Mouse (Mus musculus): ENCODE results near the gene Kcnk4.

Gene Kcnk4

GRCm38 (mm10) chr19:6951994-6952711 is 17.8 kb upstream of the Kcnk4 start:
- Histone ChIP-seq H3K9me3 (ENCODE audit: low read length) (no peaks in the 10 kb centered on the region), H3K4me3 (replicated peaks; ENCODE audit: low read length) (peak overlapping the region; percentile 88), H3K36me3 (ENCODE audit: insufficient read depth, low read length) (peaks cover 56% of the 10 kb centered on the region), H3K27me3 (ENCODE audit: insufficient read depth, low read length) (no peaks in the 10 kb centered on the region), H3K4me1 (replicated peaks; ENCODE audit: low read depth, low read length) (peaks cover 85% of the 10 kb centered on the region)
- TF ChIP-seq NANOG (IDR thresholded peaks at IDR 0.05; ENCODE audit: borderline replicate concordance, low read length) = no peak
- no peak for TF ChIP-seq POU5F1 (IDR thresholded peaks at IDR 0.05; ENCODE audit: borderline replicate concordance, low read length)
- no peak for TF ChIP-seq CTCF (conservative IDR thresholded peaks at IDR 0.05; ENCODE audit: low read length)

GRCm38 (mm10) chr19:6951381-6951968 is 17.2 kb upstream of the Kcnk4 start:
- TF ChIP-seq POU5F1 (IDR thresholded peaks at IDR 0.05; ENCODE audit: borderline replicate concordance, low read length) = no peak
- TF ChIP-seq NANOG (IDR thresholded peaks at IDR 0.05; ENCODE audit: borderline replicate concordance, low read length) = no peak
- TF ChIP-seq CTCF (conservative IDR thresholded peaks at IDR 0.05; ENCODE audit: low read length) = no peak
- peaks cover 49% of the 10 kb centered on the region for H3K36me3 ChIP-seq (ENCODE audit: insufficient read depth, low read length)
- peaks cover 85% of the 10 kb centered on the region for H3K4me1 ChIP-seq (replicated peaks; ENCODE audit: low read depth, low read length)

GRCm38 (mm10) chr19:6950613-6951153 is 16.4 kb upstream of the Kcnk4 start:
- H3K36me3 ChIP-seq (ENCODE audit: insufficient read depth, low read length) = peaks cover 48% of the 10 kb centered on the region
- TF ChIP-seq CTCF (conservative IDR thresholded peaks at IDR 0.05; ENCODE audit: low read length) = no peak
- TF ChIP-seq NANOG (IDR thresholded peaks at IDR 0.05; ENCODE audit: borderline replicate concordance, low read length) = no peak
- TF ChIP-seq POU5F1 (IDR thresholded peaks at IDR 0.05; ENCODE audit: borderline replicate concordance, low read length) = no peak
- peak overlapping the region; percentile 88 for H3K4me3 ChIP-seq (replicated peaks; ENCODE audit: low read length)

More at GRCm38 (mm10) chr19:6951381-6951968, 17.2 kb upstream of the Kcnk4 start:
- H3K4me3 ChIP-seq (replicated peaks; ENCODE audit: low read length) = peak overlapping the region; percentile 88
- H3K27me3 ChIP-seq (ENCODE audit: insufficient read depth, low read length) = no peaks in the 10 kb centered on the region
- H3K9me3 ChIP-seq (ENCODE audit: low read length) = no peaks in the 10 kb centered on the region

GRCm38 (mm10) chr19:6949951-6950350 is 15.6 kb upstream of the Kcnk4 start:
- peaks cover 83% of the 10 kb centered on the region for H3K4me1 ChIP-seq (replicated peaks; ENCODE audit: low read depth, low read length)
- peaks cover 48% of the 10 kb centered on the region for H3K36me3 ChIP-seq (ENCODE audit: insufficient read depth, low read length)
- no peak for TF ChIP-seq NANOG (IDR thresholded peaks at IDR 0.05; ENCODE audit: borderline replicate concordance, low read length)
- no peak for TF ChIP-seq POU5F1 (IDR thresholded peaks at IDR 0.05; ENCODE audit: borderline replicate concordance, low read length)
- TF ChIP-seq CTCF (conservative IDR thresholded peaks at IDR 0.05; ENCODE audit: low read length) = no peak
- H3K4me3 ChIP-seq (replicated peaks; ENCODE audit: low read length) = peak overlapping the region; percentile 88
- no peaks in the 10 kb centered on the region for H3K9me3 ChIP-seq (ENCODE audit: low read length)
- H3K27me3 ChIP-seq (ENCODE audit: insufficient read depth, low read length) = no peaks in the 10 kb centered on the region

More at GRCm38 (mm10) chr19:6950613-6951153, 16.4 kb upstream of the Kcnk4 start:
- H3K27me3 ChIP-seq (ENCODE audit: insufficient read depth, low read length) = no peaks in the 10 kb centered on the region
- H3K9me3 ChIP-seq (ENCODE audit: low read length) = no peaks in the 10 kb centered on the region
- H3K4me1 ChIP-seq (replicated peaks; ENCODE audit: low read depth, low read length) = peaks cover 84% of the 10 kb centered on the region

GRCm38 (mm10) chr19:6949532-6949931 is 15.2 kb upstream of the Kcnk4 start:
- TF ChIP-seq NANOG (IDR thresholded peaks at IDR 0.05; ENCODE audit: borderline replicate concordance, low read length) (no peak), POU5F1 (IDR thresholded peaks at IDR 0.05; ENCODE audit: borderline replicate concordance, low read length) (no peak), CTCF (conservative IDR thresholded peaks at IDR 0.05; ENCODE audit: low read length) (no peak)
- no peaks in the 10 kb centered on the region for H3K27me3 ChIP-seq (ENCODE audit: insufficient read depth, low read length)

GRCm38 (mm10) chr19:6948186-6948585 is 13.9 kb upstream of the Kcnk4 start:
- Histone ChIP-seq H3K27me3 (ENCODE audit: insufficient read depth, low read length) (no peaks in the 10 kb centered on the region), H3K4me1 (replicated peaks; ENCODE audit: low read depth, low read length) (peaks cover 74% of the 10 kb centered on the region), H3K9me3 (ENCODE audit: low read length) (no peaks in the 10 kb centered on the region), H3K4me3 (replicated peaks; ENCODE audit: low read length) (no peak overlapping the region), H3K36me3 (ENCODE audit: insufficient read depth, low read length) (peaks cover 36% of the 10 kb centered on the region)
- no peak for TF ChIP-seq NANOG (IDR thresholded peaks at IDR 0.05; ENCODE audit: borderline replicate concordance, low read length)
- TF ChIP-seq CTCF (conservative IDR thresholded peaks at IDR 0.05; ENCODE audit: low read length) = no peak
- no peak for TF ChIP-seq POU5F1 (IDR thresholded peaks at IDR 0.05; ENCODE audit: borderline replicate concordance, low read length)

More at GRCm38 (mm10) chr19:6949532-6949931, 15.2 kb upstream of the Kcnk4 start:
- peaks cover 45% of the 10 kb centered on the region for H3K36me3 ChIP-seq (ENCODE audit: insufficient read depth, low read length)
- peaks cover 80% of the 10 kb centered on the region for H3K4me1 ChIP-seq (replicated peaks; ENCODE audit: low read depth, low read length)
- peak overlapping the region; percentile 88; the same call in 1 of the 2 replicates for H3K4me3 ChIP-seq (replicated peaks; ENCODE audit: low read length)
- H3K9me3 ChIP-seq (ENCODE audit: low read length) = no peaks in the 10 kb centered on the region

GRCm38 (mm10) chr19:6947742-6948141 is 13.4 kb upstream of the Kcnk4 start:
- no peaks in the 10 kb centered on the region for H3K27me3 ChIP-seq (ENCODE audit: insufficient read depth, low read length)
- TF ChIP-seq NANOG (IDR thresholded peaks at IDR 0.05; ENCODE audit: borderline replicate concordance, low read length) (no peak), POU5F1 (IDR thresholded peaks at IDR 0.05; ENCODE audit: borderline replicate concordance, low read length) (no peak), CTCF (conservative IDR thresholded peaks at IDR 0.05; ENCODE audit: low read length) (no peak)
- H3K9me3 ChIP-seq (ENCODE audit: low read length) = no peaks in the 10 kb centered on the region
- no peak overlapping the region for H3K4me3 ChIP-seq (replicated peaks; ENCODE audit: low read length)
- peaks cover 74% of the 10 kb centered on the region for H3K4me1 ChIP-seq (replicated peaks; ENCODE audit: low read depth, low read length)
- H3K36me3 ChIP-seq (ENCODE audit: insufficient read depth, low read length) = peaks cover 32% of the 10 kb centered on the region

- Histone ChIP-seq H3K4me1 (replicated peaks; ENCODE audit: low read depth, low read length) (peaks cover 66% of the 10 kb centered on the region), H3K4me3 (replicated peaks; ENCODE audit: low read length) (no peak overlapping the region), H3K27me3 (ENCODE audit: insufficient read depth, low read length) (no peaks in the 10 kb centered on the region), H3K9me3 (ENCODE audit: low read length) (no peaks in the 10 kb centered on the region), H3K36me3 (ENCODE audit: insufficient read depth, low read length) (peaks cover 18% of the 10 kb centered on the region)
- TF ChIP-seq NANOG (IDR thresholded peaks at IDR 0.05; ENCODE audit: borderline replicate concordance, low read length) = no peak
- TF ChIP-seq POU5F1 (IDR thresholded peaks at IDR 0.05; ENCODE audit: borderline replicate concordance, low read length) = no peak
- TF ChIP-seq CTCF (conservative IDR thresholded peaks at IDR 0.05; ENCODE audit: low read length) = no peak
Measured at GRCm38 (mm10) chr19:6943709-6944108, 9.4 kb upstream of the Kcnk4 start.

All from E14TG2a.4 (cell line).